Mouse (Mus musculus) forebrain, embryonic 14.5 days (tissue): ENCODE results near the gene Elf2. TPM values are rescaled to one million over a fixed set of nuclear protein-coding genes. Genes with fewer than 3 reads are reported as not detected.

ENCODE experiments used
- ATAC-seq: fragments of 200-750 bp; cut with Nextera tagmentation; 2 replicates; pipeline ENCODE4 v1.8.0; 2017; ENCODE audit warnings: mild to moderate bottlenecking, moderate library complexity
- DNase-seq: peaks from one replicate; pipeline ENCODE4 v3.0.0-alpha.2; 2015; ENCODE audit warnings: low spot score
- H3K27ac ChIP-seq: fragments of 300-500 bp; sonication (generic); 2 replicates; pipeline ENCODE4 v1.5.1; 2014; ENCODE audit warnings: low read depth, mild to moderate bottlenecking, control low read depth, low read length, moderate library complexity
- H3K27me3 ChIP-seq: fragments of 300-500 bp; sonication (generic); replicated peaks from 2 replicates; pipeline ENCODE4 v1.6.1; 2014; ENCODE audit warnings: low read length, control low read depth, mixed read lengths; ENCODE audit not compliant: control insufficient read depth, insufficient read depth
- H3K36me3 ChIP-seq: fragments of 300-500 bp; sonication (generic); 2 replicates; pipeline ENCODE4 v1.6.1; 2014; ENCODE audit warnings: low read length, control low read depth; ENCODE audit not compliant: control insufficient read depth, insufficient read depth
- H3K4me1 ChIP-seq: fragments of 300-500 bp; sonication (generic); 2 replicates; pipeline ENCODE4 v1.6.1; 2014; ENCODE audit warnings: antibody characterized with exemption, low read length, control low read depth; ENCODE audit not compliant: control insufficient read depth, insufficient read depth
- H3K4me2 ChIP-seq: fragments of 300-500 bp; sonication (generic); 2 replicates; pipeline ENCODE4 v1.6.1; 2014; ENCODE audit warnings: mild to moderate bottlenecking, control low read depth, low read length
- H3K4me3 ChIP-seq: fragments of 300-500 bp; sonication (generic); 2 replicates; pipeline ENCODE4 v1.5.1; 2014; ENCODE audit warnings: low read depth, low read length, control low read depth
- H3K9ac ChIP-seq: fragments of 300-500 bp; sonication (generic); 2 replicates; pipeline ENCODE4 v1.6.1; 2014; ENCODE audit warnings: mild to moderate bottlenecking, low read length, control low read depth, moderate library complexity
- H3K9me3 ChIP-seq: fragments of 300-500 bp; sonication (generic); replicated peaks from 2 replicates; pipeline ENCODE4 v1.6.1; 2016; ENCODE audit warnings: low read length, control low read depth, mixed read lengths; ENCODE audit not compliant: control insufficient read depth
- WGBS: fragments of 180-500 bp; shearing (Covaris S2); extraction: QIAGEN DNeasy Blood & Tissue Kit; methylation state at CpG from one replicate; pipeline ENCODE4 v1.1.7; 2014; 5-methylcytosine and 5-hydroxymethylcytosine counted together
- polyA plus RNA-seq: library from polyadenylated mRNA; unstranded; fragments of >200 nt; fragmentation: Nextera tagmentation; extraction: Ambion mirVana; gene quantifications from 2 replicates; pipeline ENCODE4 v1.2.1, GENCODE M21; 2014

The Elf2 gene
- polyA plus RNA-seq, 1 experiment from 2014 or later = 49.9 TPM

DNA sequence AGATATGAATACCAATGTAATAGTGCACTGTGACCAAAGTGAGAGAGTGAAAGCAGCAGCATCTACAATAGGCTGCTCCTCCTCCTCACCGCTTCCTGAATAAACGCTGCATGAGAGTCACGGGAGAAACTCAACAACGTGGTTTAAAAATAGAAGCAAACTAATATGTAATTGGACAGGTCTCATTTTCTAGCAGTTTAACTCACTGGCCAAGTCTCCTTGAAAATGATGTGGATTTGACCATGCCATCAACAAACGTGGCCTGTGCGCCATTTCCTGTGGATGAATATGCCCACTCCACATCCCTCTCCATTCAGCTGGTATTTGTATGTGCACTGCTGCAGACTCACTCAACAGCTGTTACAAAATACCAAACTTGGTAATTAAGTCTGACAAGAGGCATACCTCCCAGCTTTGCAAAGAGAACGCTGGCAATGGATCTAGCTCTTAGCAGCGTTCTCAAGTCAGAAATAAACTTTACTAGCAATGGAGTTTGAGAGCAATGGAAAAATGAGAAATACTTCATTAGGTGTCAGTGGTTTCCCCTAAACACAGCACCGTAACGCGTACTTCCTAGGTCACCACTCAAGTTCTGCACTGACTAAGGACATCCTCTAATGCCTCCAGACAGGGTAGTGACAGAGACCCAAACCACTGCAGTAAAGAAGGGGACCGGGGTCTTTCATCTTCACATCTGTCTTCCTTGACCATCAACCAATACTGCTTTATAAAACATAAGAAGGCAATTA, 70.2 kb downstream of the Elf2 start:
- DNase-seq (no peak), ATAC-seq (no peak)
- Histone ChIP-seq H3K9ac (no peak overlapping the region), H3K27me3 (no peaks in the 10 kb centered on the region), H3K4me3 (no peak overlapping the region), H3K36me3 (peaks cover 9% of the 10 kb centered on the region), H3K4me2 (no peak overlapping the region), H3K4me1 (peaks cover 2% of the 10 kb centered on the region; the same call in 1 of the 2 replicates), H3K27ac (no peak overlapping the region), H3K9me3 (no peaks in the 10 kb centered on the region)
- WGBS = 82% methylated on average over 12 of the region's 12 CpGs

DNA sequence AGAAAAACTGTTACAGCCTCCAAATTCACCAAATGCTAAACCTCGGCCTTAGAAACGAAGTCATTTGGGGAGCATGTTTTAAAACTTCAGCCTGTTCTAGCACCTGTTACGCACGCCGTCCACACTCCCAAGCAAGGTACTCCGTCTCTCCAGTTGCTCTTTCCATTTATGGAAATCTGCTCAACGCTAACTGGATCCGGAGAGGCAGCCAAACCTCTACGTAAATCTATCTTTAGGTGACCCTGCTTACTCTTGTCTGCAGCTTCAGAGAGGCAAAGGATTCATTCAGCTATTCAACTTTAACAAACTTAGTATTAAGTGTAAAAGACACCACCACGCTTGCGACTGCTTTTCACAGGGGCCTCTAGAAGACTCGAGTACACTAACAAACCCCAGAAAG, 72.0 kb downstream of the Elf2 start:
- H3K4me3 ChIP-seq = no peak overlapping the region
- H3K9me3 ChIP-seq = no peaks in the 10 kb centered on the region
- no peak overlapping the region for H3K9ac ChIP-seq
- H3K27ac ChIP-seq = no peak overlapping the region
- ATAC-seq (no peak), DNase-seq (no peak)
- H3K36me3 ChIP-seq = peaks cover 27% of the 10 kb centered on the region
- H3K4me2 ChIP-seq = no peak overlapping the region
- no peaks in the 10 kb centered on the region for H3K4me1 ChIP-seq
- 90% methylated on average over 12 of the region's 12 CpGs for WGBS
- no peaks in the 10 kb centered on the region for H3K27me3 ChIP-seq

DNA sequence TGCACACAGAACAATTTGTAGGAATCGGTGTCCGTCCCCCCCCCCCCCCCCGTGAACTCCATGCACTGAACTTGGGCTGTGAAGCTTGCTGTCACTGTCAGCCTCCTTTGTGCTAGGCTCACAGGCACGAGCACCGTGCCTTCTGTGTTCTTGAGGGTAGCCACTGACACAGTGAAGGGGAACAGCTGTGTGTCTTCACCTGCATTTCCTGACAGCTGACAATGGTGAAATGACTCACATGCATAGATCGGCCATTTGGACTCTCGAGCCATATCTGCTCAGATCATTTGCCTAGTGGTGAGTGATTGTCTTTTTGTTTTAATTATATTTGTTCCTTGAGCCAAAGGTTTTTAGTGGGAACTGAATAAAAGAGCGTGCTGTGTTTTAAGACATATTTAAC, 77.5 kb downstream of the Elf2 start:
- Histone ChIP-seq H3K27me3 (no peaks in the 10 kb centered on the region), H3K4me2 (no peak overlapping the region), H3K9me3 (no peaks in the 10 kb centered on the region), H3K27ac (no peak overlapping the region), H3K36me3 (peaks cover 78% of the 10 kb centered on the region), H3K4me3 (no peak overlapping the region), H3K9ac (no peak overlapping the region), H3K4me1 (no peaks in the 10 kb centered on the region)
- no peak for DNase-seq
- ATAC-seq = no peak
- 91% methylated on average over 8 of the region's 8 CpGs for WGBS

DNA sequence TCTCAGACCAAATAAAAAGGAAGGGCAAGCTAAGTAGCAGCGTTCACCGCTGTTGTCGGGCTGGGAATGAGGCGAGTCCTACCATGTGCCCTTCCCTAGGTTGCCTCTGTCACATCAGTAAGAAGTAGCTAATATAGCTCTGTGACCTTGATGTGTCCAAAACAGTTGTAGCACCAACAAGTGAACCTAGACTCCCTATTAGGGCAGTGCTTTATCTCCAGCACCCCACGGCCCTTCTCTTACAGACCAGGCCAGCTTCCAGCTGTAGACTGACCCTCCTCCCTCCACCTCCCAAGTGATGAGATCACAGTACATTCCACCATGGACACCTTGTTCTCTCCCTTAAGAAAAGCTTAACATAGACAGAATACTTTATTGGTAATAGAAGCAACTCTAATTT, 82.4 kb downstream of the Elf2 start:
- Histone ChIP-seq H3K4me1 (no peaks in the 10 kb centered on the region), H3K9ac (no peak overlapping the region), H3K27ac (no peak overlapping the region), H3K36me3 (peaks cover 94% of the 10 kb centered on the region), H3K27me3 (no peaks in the 10 kb centered on the region), H3K4me2 (no peak overlapping the region), H3K4me3 (no peak overlapping the region), H3K9me3 (no peaks in the 10 kb centered on the region)
- 95% methylated on average over 5 of the region's 5 CpGs for WGBS
- no peak for DNase-seq
- ATAC-seq = no peak

DNA sequence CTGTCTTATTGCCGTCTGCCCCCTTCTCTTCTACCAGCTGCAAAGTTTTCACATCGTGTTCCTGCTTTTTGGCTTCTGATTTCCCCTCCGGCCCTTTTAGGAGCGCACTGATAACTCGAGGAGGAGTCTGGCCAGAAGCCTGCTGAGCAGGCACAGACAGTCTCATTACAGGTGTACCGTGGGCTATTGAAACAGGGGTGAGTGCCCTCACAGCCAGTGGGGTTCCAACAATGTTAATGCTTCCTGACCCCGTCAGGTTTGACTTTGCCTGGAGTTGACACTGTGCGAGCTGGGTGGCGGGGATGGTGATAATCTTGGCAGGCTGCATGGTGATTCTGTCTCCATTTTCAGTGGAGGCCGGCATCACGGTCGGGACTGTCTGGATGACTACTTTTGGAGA, 84.0 kb downstream of the Elf2 start:
- ATAC-seq = no peak
- H3K27me3 ChIP-seq = no peaks in the 10 kb centered on the region
- WGBS = 90% methylated on average over 12 of the region's 12 CpGs
- no peak overlapping the region for H3K9ac ChIP-seq
- no peak for DNase-seq
- H3K4me3 ChIP-seq = no peak overlapping the region
- H3K4me1 ChIP-seq = no peaks in the 10 kb centered on the region
- H3K27ac ChIP-seq = no peak overlapping the region
- no peak overlapping the region for H3K4me2 ChIP-seq
- H3K9me3 ChIP-seq = no peaks in the 10 kb centered on the region
- peaks cover 95% of the 10 kb centered on the region for H3K36me3 ChIP-seq

DNA sequence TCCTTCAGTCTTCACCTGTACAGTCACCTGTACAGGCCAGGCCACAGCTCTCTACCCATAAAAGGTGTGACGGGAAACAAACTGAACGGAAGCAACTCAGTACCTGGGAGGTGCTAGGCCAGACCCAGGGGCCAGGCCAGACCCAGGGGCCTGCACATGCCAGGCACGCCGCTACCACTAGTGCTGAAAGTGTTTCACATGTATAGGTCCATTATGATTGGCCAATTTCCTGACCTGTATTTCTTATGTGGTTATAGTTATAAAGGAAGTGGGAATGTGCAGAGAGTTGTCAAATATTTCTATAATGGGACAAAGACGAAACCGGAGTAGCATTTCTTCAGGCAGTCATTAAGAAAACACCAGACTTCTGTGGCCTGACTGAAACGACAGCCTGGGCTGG, 85.7 kb downstream of the Elf2 start:
- Histone ChIP-seq H3K4me3 (no peak overlapping the region), H3K9ac (no peak overlapping the region), H3K36me3 (peaks cover 88% of the 10 kb centered on the region), H3K27me3 (no peaks in the 10 kb centered on the region), H3K4me2 (no peak overlapping the region), H3K9me3 (no peaks in the 10 kb centered on the region), H3K27ac (no peak overlapping the region), H3K4me1 (no peaks in the 10 kb centered on the region)
- DNase-seq (no peak), ATAC-seq (no peak)
- 95% methylated on average over 7 of the region's 7 CpGs for WGBS

DNA sequence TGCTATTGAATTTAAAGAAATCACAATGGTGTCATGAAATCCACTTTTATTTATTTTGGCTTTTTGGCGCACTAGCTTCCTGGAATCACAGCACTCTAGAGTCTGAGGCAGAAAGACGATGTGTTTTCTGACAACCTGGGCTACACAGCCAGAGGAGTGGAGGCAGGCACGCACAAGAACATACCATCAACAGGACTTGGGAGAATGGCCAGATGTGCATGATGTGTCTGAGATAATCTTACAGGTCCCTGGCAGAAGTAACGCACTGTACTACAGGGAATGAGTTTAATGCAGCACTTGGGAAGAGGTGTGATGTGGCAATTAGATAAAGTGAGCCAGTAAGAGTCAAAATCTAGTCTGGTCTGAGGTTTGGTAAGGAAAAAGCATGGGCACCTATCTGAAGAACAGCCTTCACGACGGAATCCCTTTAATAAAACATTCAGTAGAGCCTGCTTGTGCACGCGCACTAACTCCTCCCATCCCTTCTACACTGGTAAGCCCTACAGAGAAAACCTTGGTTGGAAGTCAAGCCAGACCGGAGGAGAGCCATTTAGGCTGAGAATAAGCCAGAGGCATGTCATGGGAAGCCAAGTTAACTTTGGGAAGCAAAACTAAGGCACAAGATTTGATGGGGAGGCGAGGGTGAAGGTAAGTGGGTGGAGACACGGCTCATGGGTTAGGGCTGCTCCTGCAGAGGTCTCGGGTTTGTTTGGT, 87.6 kb downstream of the Elf2 start:
- DNase-seq (no peak), ATAC-seq (no peak)
- H3K4me2 ChIP-seq = no peak overlapping the region
- peaks cover 84% of the 10 kb centered on the region for H3K36me3 ChIP-seq
- H3K27me3 ChIP-seq = no peaks in the 10 kb centered on the region
- H3K27ac ChIP-seq = no peak overlapping the region
- no peaks in the 10 kb centered on the region for H3K9me3 ChIP-seq
- H3K4me3 ChIP-seq = no peak overlapping the region
- H3K9ac ChIP-seq = no peak overlapping the region
- H3K4me1 ChIP-seq = no peaks in the 10 kb centered on the region
- WGBS = 90% methylated on average over 12 of the region's 12 CpGs

DNA sequence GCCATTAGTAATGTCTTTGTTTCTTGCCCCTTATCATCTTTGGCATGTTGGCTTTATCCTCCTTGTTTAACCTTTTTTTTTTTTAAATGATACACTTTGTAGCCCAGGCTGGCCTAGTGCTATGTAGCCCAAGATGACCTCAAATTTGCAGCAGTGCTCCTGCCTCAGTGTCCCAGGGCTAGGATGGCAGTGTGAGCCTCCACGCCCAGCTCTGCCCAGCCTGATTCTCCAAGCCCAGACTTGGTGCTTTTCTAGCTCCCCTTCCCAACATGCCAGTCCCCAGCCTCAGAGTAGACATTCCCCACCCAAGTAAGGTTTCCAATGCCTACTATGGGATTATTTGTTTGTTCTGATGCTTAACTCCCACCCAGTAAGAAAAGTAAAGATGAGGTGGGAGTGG, 88.2 kb downstream of the Elf2 start:
- Histone ChIP-seq H3K9me3 (no peaks in the 10 kb centered on the region), H3K4me2 (no peak overlapping the region), H3K9ac (no peak overlapping the region), H3K4me1 (no peaks in the 10 kb centered on the region), H3K36me3 (peaks cover 82% of the 10 kb centered on the region), H3K27ac (no peak overlapping the region), H3K4me3 (no peak overlapping the region), H3K27me3 (no peaks in the 10 kb centered on the region)
- ATAC-seq (no peak), DNase-seq (no peak)
- 94% methylated on average over 1 of the region's 1 CpGs for WGBS

DNA sequence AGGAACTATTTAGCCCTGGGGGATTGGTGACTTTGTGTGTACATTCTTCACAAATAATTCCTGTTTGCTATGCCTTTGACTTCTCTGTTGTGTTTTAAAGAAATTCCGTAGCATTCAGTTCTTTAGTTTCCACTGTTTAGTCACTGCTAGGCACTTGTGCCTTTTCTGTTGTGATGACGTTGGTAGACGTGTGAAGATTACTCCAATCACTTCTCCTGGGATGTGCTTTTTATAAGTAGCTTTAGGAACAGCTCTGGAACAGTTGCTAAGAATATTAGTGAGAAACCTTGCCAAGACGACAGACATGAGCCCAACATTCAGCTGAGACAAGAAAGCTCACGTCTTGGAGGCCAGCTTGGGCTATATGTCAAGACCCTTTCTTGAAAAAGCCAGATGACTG, 89.4 kb downstream of the Elf2 start:
- 86% methylated on average over 5 of the region's 5 CpGs for WGBS
- Histone ChIP-seq H3K9me3 (no peaks in the 10 kb centered on the region), H3K4me1 (no peaks in the 10 kb centered on the region), H3K9ac (no peak overlapping the region), H3K27me3 (no peaks in the 10 kb centered on the region), H3K4me2 (no peak overlapping the region), H3K27ac (no peak overlapping the region), H3K4me3 (no peak overlapping the region), H3K36me3 (peaks cover 74% of the 10 kb centered on the region)
- DNase-seq (no peak), ATAC-seq (no peak)
